Mouse (Mus musculus): ENCODE data around the gene Cyb561a3. TPM values are rescaled to one million over a fixed set of nuclear protein-coding genes. Genes with fewer than 3 reads are reported as not detected.

Cyb561a3 gene
- polyA plus RNA-seq, 1 experiment from 2014 or later: 15.1 TPM

DNA sequence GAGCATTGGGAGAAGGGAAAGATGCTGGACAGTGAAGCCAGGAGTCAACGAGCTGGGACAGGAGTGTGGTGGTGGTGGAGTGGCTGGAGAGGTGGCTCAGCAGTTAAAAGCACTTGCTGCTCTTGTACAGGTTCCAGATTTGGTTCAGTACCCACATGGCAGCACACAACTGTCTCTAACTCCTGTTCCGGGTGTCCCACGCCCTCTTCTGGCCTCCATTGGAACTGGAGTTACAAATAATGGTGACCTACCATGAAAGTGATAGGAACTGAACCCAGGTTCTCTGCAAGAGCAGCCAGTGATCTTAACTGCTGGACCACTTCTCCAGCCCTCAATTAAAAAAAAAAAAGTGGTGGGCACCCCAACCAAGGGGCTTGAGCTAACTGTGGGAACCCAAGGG, 21.2 kb downstream of the Cyb561a3 start:
- H3K36me3 ChIP-seq: peaks cover 30% of the 10 kb centered on the region
- no peak for ATAC-seq (ENCODE audit: insufficient number of reproducible peaks, insufficient read depth, low FRiP score, low TSS enrichment)
- H3K9me3 ChIP-seq: no peaks in the 10 kb centered on the region
- H3K9ac ChIP-seq: no peak overlapping the region
- 40% methylated on average over 3 of the region's 3 CpGs for WGBS
- no peak overlapping the region for H3K4me2 ChIP-seq (replicated peaks)
- peaks cover 5% of the 10 kb centered on the region; the same call in 1 of the 2 replicates for H3K4me1 ChIP-seq
- no peaks in the 10 kb centered on the region for H3K27me3 ChIP-seq
- no peak overlapping the region for H3K27ac ChIP-seq
- no peak overlapping the region for H3K4me3 ChIP-seq

DNA sequence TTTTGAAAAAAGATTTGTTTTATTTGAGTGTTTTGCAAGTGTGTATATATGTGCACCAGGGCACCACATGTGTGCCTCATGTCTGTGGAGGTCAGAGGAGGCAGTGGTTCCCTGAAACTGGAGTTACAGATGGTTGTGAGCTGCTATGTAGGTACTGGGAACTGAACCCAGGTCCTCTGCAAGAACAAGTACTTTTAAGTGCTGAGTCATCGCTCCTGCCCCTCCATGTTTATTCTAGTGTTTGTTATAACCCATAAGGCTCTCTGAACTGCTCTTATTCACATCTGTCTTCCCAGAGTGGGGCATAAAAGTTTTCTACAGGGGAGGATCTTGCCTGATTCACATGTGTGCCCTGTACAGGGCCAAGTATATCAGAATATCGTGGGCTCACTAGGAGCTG, 22.7 kb downstream of the Cyb561a3 start:
- no peak for ATAC-seq (ENCODE audit: insufficient number of reproducible peaks, insufficient read depth, low FRiP score, low TSS enrichment)
- H3K4me1 ChIP-seq: peaks cover 9% of the 10 kb centered on the region
- no peak overlapping the region for H3K4me2 ChIP-seq (replicated peaks)
- 92% methylated on average over 2 of the region's 2 CpGs for WGBS
- H3K4me3 ChIP-seq: no peak overlapping the region
- no peak overlapping the region for H3K9ac ChIP-seq
- no peaks in the 10 kb centered on the region for H3K9me3 ChIP-seq
- H3K27me3 ChIP-seq: no peaks in the 10 kb centered on the region
- no peak overlapping the region for H3K27ac ChIP-seq
- H3K36me3 ChIP-seq: peaks cover 26% of the 10 kb centered on the region

DNA sequence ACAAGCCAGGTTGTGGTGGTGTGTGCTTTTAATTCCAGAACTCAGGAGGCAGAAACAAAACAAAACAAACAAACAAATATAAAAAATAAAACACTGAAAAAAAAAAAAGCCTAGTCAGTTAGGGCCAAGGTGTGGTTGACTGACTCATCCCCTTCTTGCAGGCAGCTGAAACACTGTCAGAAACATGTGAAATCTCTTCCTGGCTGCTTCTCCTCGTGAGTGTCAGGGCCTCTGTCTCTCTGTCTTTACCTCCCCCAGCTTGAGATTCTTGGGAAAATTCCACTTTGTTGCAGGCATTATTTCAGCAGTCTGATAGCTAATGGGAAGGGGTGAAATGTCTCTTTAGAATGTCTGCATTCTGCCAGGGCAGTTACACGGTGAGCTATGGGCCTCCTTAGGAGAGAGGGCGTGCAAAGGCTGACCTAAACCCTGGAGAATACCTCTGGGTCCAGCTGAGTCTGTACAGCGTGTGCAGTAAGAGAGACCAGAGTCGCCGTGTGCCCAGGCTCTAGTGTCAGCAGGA, 25.3 kb downstream of the Cyb561a3 start:
- H3K9me3 ChIP-seq: no peaks in the 10 kb centered on the region
- H3K36me3 ChIP-seq: peaks cover 17% of the 10 kb centered on the region
- H3K27me3 ChIP-seq: no peaks in the 10 kb centered on the region
- peak overlapping the region; percentile 61 for H3K9ac ChIP-seq
- peak; percentile 28; the same call in 1 of the 2 replicates for ATAC-seq (ENCODE audit: insufficient number of reproducible peaks, insufficient read depth, low FRiP score, low TSS enrichment)
- WGBS: 7% methylated on average over 6 of the region's 6 CpGs
- peak overlapping the region; percentile 54 for H3K4me2 ChIP-seq (replicated peaks)
- peak overlapping the region; percentile 94 for H3K27ac ChIP-seq
- H3K4me3 ChIP-seq: peak overlapping the region; percentile 32
- peaks cover 20% of the 10 kb centered on the region for H3K4me1 ChIP-seq

DNA sequence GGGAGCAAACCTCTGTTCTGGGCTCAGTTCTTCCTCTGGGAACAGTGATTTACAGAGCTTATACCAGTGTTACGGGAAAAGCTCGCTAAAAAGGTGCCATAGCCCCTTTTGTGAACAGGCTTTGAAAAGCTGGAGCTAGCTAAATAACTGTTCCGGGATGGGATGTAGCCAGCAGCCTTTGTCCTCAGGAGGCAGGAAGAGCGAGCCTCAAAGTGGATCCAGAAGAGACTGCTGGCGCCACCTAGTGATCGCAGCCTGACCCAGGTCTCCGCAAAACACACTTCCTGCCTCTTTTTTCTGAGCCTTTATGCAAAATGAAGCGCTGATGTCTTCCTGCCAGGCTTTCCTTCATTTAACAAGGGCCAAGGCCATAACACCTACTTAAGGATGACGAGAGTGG, 25.8 kb downstream of the Cyb561a3 start:
- Histone ChIP-seq H3K4me1 (peaks cover 25% of the 10 kb centered on the region), H3K9ac (peak overlapping the region; percentile 61), H3K27ac (peak overlapping the region; percentile 94), H3K9me3 (no peaks in the 10 kb centered on the region), H3K4me3 (peak overlapping the region; percentile 32), H3K27me3 (no peaks in the 10 kb centered on the region), H3K36me3 (peaks cover 22% of the 10 kb centered on the region), H3K4me2 (replicated peaks) (peak overlapping the region; percentile 54)
- 0 out of 2 replicates have a peak, but pooled peaks have one; percentile 50 for ATAC-seq (ENCODE audit: insufficient number of reproducible peaks, insufficient read depth, low FRiP score, low TSS enrichment)
- WGBS: 1% methylated on average over 9 of the region's 9 CpGs

DNA sequence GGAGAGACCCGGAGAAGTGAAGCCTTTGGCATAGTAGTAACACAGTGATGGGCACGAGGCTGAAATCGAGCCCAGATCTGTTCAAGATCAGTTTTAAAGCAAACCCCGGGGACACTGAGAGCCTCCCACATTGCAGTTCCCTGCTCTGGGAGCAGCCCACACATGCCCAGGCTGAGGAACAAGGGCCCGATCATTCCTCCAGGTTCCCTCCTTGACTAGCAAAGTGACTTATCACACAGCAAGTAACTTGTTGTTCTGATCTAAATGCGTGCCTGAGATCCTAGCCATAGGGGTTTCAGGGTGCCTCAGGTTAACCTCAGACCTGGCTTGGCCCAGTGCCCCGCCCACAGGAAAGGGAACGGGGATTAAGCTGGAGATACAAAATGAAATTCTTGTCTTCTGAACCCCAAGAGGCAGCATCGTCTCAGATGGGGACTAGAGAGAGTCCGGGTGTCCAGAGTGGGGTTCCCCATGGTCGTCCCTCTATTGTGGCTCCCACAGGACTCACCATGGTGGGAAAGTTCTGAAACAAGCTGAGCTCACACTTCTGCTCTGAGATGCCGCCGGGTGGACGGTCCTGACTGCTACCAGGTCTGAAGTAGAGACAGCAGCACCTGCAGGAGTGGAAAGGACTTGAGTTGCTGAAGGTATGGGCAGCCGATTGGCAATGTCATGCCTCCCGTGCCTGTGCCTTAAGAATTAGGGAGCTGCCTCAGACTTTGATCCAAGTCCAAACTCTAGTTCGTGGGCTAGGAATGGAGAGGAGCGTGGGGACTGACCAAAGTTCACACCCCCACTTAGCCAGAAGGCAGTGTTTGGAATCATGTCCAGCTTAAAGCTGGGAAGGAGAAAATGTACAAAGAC, 26.9 kb downstream of the Cyb561a3 start:
- H3K9ac ChIP-seq: peak overlapping the region; percentile 92; the same call in 1 of the 2 replicates
- peaks cover 24% of the 10 kb centered on the region for H3K36me3 ChIP-seq
- 86% methylated on average over 18 of the region's 18 CpGs for WGBS
- H3K4me3 ChIP-seq: no peak overlapping the region
- H3K27ac ChIP-seq: peak overlapping the region; percentile 94
- no peaks in the 10 kb centered on the region for H3K27me3 ChIP-seq
- ATAC-seq (ENCODE audit: insufficient number of reproducible peaks, insufficient read depth, low FRiP score, low TSS enrichment): no peak
- no peaks in the 10 kb centered on the region for H3K9me3 ChIP-seq
- H3K4me1 ChIP-seq: peaks cover 27% of the 10 kb centered on the region
- no peak overlapping the region for H3K4me2 ChIP-seq (replicated peaks)

DNA sequence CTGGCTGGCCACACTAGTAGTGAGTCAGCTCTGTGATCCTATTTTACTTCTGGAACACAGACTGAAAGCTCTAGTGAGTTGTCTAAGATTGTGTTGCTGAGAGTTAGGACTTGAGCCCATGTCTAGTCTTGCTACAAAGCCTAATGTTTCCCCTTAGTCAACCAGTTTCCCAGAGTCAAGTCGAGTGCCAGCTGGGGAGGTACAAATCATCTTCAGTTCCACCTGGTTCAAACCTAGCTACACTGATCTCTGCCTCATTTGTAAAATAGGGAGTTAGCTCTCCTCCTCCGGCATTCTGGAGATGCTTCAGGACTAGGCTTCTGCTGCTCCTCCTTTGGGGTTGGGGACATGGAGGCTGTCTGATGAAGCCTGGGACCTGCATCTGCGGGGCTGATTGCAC, 27.6 kb downstream of the Cyb561a3 start:
- H3K27ac ChIP-seq: peak overlapping the region; percentile 93
- no peaks in the 10 kb centered on the region for H3K9me3 ChIP-seq
- peak overlapping the region; percentile 84 for H3K4me3 ChIP-seq
- no peak for ATAC-seq (ENCODE audit: insufficient number of reproducible peaks, insufficient read depth, low FRiP score, low TSS enrichment)
- WGBS: 53% methylated on average over 3 of the region's 3 CpGs
- peaks cover 27% of the 10 kb centered on the region for H3K4me1 ChIP-seq
- H3K4me2 ChIP-seq (replicated peaks): peak overlapping the region; percentile 61
- H3K9ac ChIP-seq: peak overlapping the region; percentile 92
- no peaks in the 10 kb centered on the region for H3K27me3 ChIP-seq
- peaks cover 29% of the 10 kb centered on the region for H3K36me3 ChIP-seq

DNA sequence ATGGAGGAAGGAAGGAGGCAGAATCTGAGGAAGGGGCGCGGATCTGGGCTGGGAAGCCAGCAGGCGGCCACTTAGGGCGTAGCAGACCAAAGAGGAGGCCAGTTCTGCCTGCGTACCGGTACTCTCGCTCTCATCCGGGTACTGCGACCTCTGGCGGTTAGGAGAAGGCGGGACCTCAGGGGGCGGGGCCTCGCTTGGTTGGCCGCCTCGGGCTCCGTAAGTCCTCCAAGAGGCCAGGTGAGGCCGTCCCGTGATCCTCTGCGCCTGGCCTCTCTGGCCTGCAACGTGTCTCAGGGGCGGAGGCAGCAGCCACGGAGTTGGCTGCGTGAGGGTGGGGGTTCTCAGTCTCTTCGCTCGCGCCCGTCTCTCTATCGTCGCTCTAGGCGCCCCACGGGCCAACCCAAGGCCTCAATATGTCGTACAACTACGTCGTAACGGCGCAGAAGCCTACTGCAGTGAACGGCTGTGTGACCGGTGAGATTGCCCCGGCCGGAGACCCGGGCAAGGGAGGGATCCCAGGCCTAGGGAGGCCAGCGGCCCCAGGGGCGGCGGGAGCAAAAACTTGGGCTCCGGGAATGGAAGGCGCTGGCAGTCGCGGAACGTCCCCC, 28.4 kb downstream of the Cyb561a3 start, which contains the start of the genes Ddb1 and Tkfc:
TSS of gene Ddb1 (plus strand) at position 35 of the 608 bp plus-strand sequence.
TSS of gene Tkfc (minus strand) at position 362 of the 608 bp plus-strand sequence.
- Histone ChIP-seq H3K27ac (peak within 1 kb of the TSS; percentile 93), H3K4me3 (peak within 1 kb of the TSS; percentile 84), H3K27me3 (no peaks in the 10 kb centered on the region), H3K9ac (peak within 1 kb of the TSS; percentile 92), H3K9me3 (no peaks in the 10 kb centered on the region), H3K4me2 (replicated peaks) (peak within 1 kb of the TSS; percentile 61), H3K4me1 (peaks cover 27% of the 10 kb centered on the region), H3K36me3 (peaks cover 31% of the 10 kb centered on the region)
- ATAC-seq (ENCODE audit: insufficient number of reproducible peaks, insufficient read depth, low FRiP score, low TSS enrichment): peak; percentile 95
- WGBS: under 1% methylated on average over 49 of the region's 49 CpGs

DNA sequence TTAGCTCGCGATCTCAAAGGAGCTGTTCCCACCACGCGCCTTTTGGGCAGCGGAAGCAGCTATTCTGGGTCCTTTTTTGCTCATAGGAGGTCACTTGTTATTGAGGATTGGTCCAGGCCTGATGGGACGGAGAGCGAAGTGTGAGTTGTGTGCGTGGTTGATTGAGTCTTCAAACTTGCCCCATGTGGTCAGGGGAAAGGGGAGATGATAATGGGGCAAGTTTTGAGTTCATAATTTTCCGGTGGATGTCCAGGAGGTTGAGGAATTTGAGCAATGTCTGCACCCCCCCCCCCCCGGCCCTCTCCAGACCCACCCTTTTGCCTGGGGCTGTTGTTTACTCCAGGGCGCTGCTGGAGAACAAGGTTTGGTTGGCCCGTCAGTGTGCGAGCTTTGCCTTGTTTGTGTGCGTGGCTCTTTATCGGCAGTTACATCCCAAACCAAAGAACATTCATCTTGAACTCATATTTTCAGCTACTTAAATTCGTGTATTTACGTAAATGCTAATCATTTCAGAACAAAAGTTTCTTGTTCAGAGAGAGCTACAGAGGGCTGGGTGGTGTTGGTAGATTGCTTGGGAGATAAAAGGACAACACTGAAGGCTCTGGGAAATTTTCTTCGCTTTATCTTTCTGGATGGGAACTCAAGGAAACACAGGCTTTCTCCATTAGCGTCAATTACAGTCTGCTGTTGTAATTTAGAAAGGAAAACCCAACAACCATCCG, 29.1 kb downstream of the Cyb561a3 start:
- Histone ChIP-seq H3K36me3 (peaks cover 38% of the 10 kb centered on the region), H3K4me3 (peak overlapping the region; percentile 84), H3K4me2 (replicated peaks) (peak overlapping the region; percentile 61), H3K27me3 (no peaks in the 10 kb centered on the region), H3K27ac (peak overlapping the region; percentile 93), H3K9ac (peak overlapping the region; percentile 92), H3K4me1 (peaks cover 27% of the 10 kb centered on the region), H3K9me3 (no peaks in the 10 kb centered on the region)
- no peak for ATAC-seq (ENCODE audit: insufficient number of reproducible peaks, insufficient read depth, low FRiP score, low TSS enrichment)
- WGBS: 7% methylated on average over 20 of the region's 20 CpGs

DNA sequence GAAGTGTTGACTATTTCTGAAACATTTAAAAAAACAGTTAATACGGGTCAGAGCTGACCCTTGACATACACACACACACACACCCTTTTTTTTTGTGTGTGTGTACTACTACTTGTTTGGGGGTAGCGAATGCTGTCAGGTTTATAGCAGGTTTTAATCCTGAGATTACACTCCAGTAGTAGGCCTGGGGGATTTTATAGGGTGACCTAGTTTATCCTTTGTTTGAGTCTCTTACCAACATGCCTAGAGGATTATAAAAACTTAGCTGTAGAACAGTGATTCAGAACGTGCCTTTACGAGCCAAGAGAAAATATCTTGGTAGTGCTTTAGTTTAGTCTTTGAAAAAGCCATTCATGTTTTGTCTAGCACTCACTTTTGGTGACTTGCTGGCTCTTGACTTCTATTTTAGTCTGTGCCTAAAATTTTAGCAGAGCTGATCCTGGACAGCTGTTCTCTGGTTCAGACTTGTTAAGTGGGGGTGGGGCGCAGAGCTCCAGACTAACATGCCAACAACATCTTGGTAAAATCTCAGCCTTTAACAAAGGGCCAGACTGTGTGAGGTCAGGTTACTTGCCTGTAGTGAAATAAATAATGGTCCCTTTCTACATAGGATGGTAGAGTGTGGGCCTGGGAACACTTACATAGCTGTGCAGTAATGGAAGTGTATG, 31.7 kb downstream of the Cyb561a3 start:
- peaks cover 63% of the 10 kb centered on the region for H3K36me3 ChIP-seq

DNA sequence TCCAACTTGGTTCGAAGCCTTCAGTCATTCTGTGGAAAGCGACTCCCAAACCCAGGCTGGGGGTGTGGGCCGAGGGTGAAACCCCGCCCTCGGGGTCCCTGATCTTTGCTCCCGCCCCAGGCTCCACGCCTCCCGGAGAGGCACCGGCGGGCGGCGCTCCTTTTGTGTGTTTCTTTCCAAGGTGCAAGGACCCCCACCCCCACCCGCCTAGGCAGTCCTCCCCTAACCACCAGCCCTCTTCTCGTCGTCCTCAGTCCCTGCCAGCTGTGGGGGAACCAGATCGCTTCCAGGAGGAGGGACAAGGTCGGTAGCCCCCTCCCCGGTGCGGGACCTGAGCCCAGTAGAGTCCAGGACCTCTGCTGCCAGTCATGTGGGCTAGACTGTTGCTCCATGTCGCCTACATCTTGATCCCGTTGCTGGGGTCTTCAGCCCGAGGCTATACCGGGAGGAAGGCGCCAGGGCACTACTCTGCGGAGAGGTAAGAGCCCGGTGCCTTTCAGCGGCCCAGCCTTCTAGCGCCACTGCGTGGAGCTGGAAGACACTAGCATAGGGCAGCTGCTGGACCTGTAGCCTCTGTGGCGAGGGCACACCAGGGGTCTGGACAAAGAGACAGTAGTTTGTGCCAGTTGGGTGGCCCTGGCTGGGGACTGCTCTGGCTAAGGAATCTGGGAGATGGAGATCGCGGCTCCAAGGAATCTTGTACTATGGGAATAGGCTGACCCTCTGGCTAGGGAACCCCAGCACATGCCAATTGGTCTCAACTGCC, 57.3 kb downstream of the Cyb561a3 start, which contains the start of gene Vwce:
TSS of gene Vwce (plus strand) at position 108 of the 766 bp plus-strand sequence.
- Histone ChIP-seq H3K9ac (peak within 1 kb of the TSS; percentile 61), H3K9me3 (no peaks in the 10 kb centered on the region), H3K27me3 (0 out of 2 replicates have a peak, but pooled peaks cover 3% of the 10 kb centered on the region), H3K4me2 (replicated peaks) (peak within 1 kb of the TSS; percentile 93), H3K4me3 (peak within 1 kb of the TSS; percentile 45), H3K27ac (peak within 1 kb of the TSS; percentile 30; the same call in 1 of the 2 replicates), H3K36me3 (peaks cover 19% of the 10 kb centered on the region), H3K4me1 (peaks cover 13% of the 10 kb centered on the region)
- peak; percentile 81 for ATAC-seq (ENCODE audit: insufficient number of reproducible peaks, insufficient read depth, low FRiP score, low TSS enrichment)
- 2% methylated on average over 32 of the region's 32 CpGs for WGBS

More for the DNA sequence above, 31.7 kb downstream of the Cyb561a3 start:
- H3K4me2 ChIP-seq (replicated peaks): no peak overlapping the region
- H3K4me1 ChIP-seq: peaks cover 23% of the 10 kb centered on the region
- H3K9ac ChIP-seq: no peak overlapping the region
- WGBS: 83% methylated on average over 5 of the region's 5 CpGs
- H3K27me3 ChIP-seq: no peaks in the 10 kb centered on the region
- no peaks in the 10 kb centered on the region for H3K9me3 ChIP-seq
- no peak overlapping the region for H3K4me3 ChIP-seq
- no peak overlapping the region for H3K27ac ChIP-seq
- ATAC-seq (ENCODE audit: insufficient number of reproducible peaks, insufficient read depth, low FRiP score, low TSS enrichment): no peak
